Mouse (Mus musculus) limb, embryonic 10.5 days (tissue): ENCODE results near the gene Lama2. TPM values are rescaled to one million over a fixed set of nuclear protein-coding genes. Genes with fewer than 3 reads are reported as not detected.
A peak's percentile ranks its signal among the peaks of the same experiment; 100 is the strongest.

Experiments
- DNase-seq: peaks from one replicate; pipeline ENCODE4 v3.0.0-alpha.2; 2017; ENCODE audit warnings: low spot score
- H3K27ac ChIP-seq: fragments of 300-500 bp; sonication (generic); 2 replicates; pipeline ENCODE4 v1.5.1; 2016; ENCODE audit warnings: mild to moderate bottlenecking
- H3K27me3 ChIP-seq: fragments of 300-500 bp; sonication (generic); 2 replicates; pipeline ENCODE4 v1.6.1; 2016; ENCODE audit warnings: low read depth, mild to moderate bottlenecking; ENCODE audit not compliant: poor library complexity, severe bottlenecking
- H3K36me3 ChIP-seq: fragments of 300-500 bp; sonication (generic); 2 replicates; pipeline ENCODE4 v1.6.1; 2016; ENCODE audit warnings: mild to moderate bottlenecking, moderate library complexity
- H3K4me1 ChIP-seq: fragments of 300-500 bp; sonication (generic); 2 replicates; pipeline ENCODE4 v1.6.1; 2016
- H3K4me3 ChIP-seq: fragments of 300-500 bp; sonication (generic); 2 replicates; pipeline ENCODE4 v1.5.1; 2016; ENCODE audit warnings: mild to moderate bottlenecking, moderate library complexity
- H3K9me3 ChIP-seq: fragments of 300-500 bp; sonication (generic); replicated peaks from 2 replicates; pipeline ENCODE4 v1.6.1; 2016; ENCODE audit warnings: mild to moderate bottlenecking
- WGBS: fragments of 180-500 bp; shearing (Covaris S2); methylation state at CpG from one replicate; pipeline ENCODE4 v1.1.7; 2016; 5-methylcytosine and 5-hydroxymethylcytosine counted together
- polyA plus RNA-seq: library from polyadenylated mRNA; unstranded; fragments of >200 nt; fragmentation: Nextera tagmentation; extraction: Ambion mirVana; gene quantifications from 2 replicates; pipeline ENCODE4 v1.2.1, GENCODE M21; 2016

Gene Lama2
- 6.3 and 9.2 TPM in 2 replicates for polyA plus RNA-seq

DNA sequence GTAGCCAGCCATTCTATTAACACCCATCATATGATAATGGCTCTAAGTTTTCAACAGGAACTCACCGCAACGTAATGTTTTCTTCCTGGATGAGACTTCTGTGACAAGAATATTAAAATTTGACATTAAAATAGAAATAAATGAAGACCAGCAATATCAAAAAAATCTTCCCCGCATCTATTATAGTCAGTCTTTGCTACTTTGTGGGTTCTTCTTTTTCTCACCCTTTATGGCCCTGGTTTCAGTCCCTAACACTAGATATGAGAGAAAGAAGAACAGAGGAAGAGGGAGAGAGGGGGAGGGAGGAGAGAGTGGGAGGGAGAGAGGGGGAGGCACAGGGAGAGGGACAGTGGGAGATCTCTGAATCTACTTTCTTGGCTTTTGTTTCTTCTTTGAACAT, at the start of gene Lama2:
Lama2 (minus strand) TSS at position 101 of the 400 bp plus-strand sequence.
- 93% methylated on average over 3 of the region's 3 CpGs for WGBS
- no peak within 1 kb of the TSS for H3K27ac ChIP-seq
- H3K4me3 ChIP-seq = no peak within 1 kb of the TSS
- H3K4me1 ChIP-seq = peaks cover 13% of the 10 kb centered on the region
- H3K36me3 ChIP-seq = no peaks in the 10 kb centered on the region
- no peak for DNase-seq
- no peaks in the 10 kb centered on the region for H3K27me3 ChIP-seq
- no peaks in the 10 kb centered on the region for H3K9me3 ChIP-seq

- no peak for DNase-seq
- Histone ChIP-seq H3K4me3 (no peak overlapping the region), H3K27me3 (no peaks in the 10 kb centered on the region), H3K4me1 (no peaks in the 10 kb centered on the region), H3K9me3 (no peaks in the 10 kb centered on the region), H3K36me3 (no peaks in the 10 kb centered on the region), H3K27ac (no peak overlapping the region)
- WGBS = 88% methylated on average over 1 of the region's 1 CpGs
These were observed 44.8 kb upstream of the Lama2 start for GRCm38 (mm10) chr10:27664391-27664790.

DNA sequence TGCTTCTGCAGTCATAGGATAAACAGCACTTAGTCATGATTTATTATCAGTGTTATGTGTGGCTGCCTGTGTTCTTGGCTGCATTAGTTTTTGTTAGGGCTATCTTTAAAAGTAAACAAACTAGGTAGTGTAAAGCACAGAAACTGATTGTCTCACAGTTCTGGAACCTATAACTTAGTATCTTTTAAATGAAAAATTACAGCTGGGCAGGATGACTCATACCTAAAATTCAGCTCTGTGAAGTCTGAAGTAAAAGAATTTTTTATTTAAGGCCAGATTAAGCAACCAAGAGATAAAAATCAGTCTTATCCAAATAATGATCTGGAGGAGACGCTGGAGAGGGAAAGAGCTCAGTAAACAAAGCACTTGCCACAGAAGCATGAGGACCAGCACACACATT, 43.8 kb upstream of the Lama2 start:
- WGBS = 63% methylated on average over 1 of the region's 1 CpGs
- DNase-seq = no peak
- Histone ChIP-seq H3K4me1 (peaks cover under 1% of the 10 kb centered on the region; the same call in 1 of the 2 replicates), H3K36me3 (no peaks in the 10 kb centered on the region), H3K4me3 (no peak overlapping the region), H3K9me3 (no peaks in the 10 kb centered on the region), H3K27me3 (no peaks in the 10 kb centered on the region), H3K27ac (no peak overlapping the region)

DNA sequence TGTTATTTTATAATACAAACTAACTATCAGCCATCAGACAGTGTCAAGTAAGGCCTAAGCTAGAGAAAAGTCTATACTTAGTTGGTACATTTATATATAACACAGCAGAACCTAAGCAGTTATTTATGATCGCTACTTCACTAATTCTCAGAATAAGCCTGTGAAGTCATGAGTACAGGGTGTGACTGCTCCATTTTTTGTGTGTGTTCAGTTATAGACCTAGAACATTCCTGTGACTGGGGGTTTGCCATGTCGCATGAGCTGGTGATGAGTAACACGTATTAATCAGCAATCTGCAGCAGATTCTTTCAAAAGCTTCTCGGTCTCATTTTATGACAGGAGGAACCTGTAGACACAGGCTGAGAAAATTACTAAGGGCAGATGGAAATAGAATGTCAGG, 34.6 kb upstream of the Lama2 start:
- Histone ChIP-seq H3K27ac (no peak overlapping the region), H3K36me3 (no peaks in the 10 kb centered on the region), H3K4me1 (peaks cover 5% of the 10 kb centered on the region; the same call in 1 of the 2 replicates), H3K27me3 (no peaks in the 10 kb centered on the region), H3K4me3 (no peak overlapping the region), H3K9me3 (no peaks in the 10 kb centered on the region)
- 92% methylated on average over 4 of the region's 4 CpGs for WGBS
- DNase-seq = no peak

DNA sequence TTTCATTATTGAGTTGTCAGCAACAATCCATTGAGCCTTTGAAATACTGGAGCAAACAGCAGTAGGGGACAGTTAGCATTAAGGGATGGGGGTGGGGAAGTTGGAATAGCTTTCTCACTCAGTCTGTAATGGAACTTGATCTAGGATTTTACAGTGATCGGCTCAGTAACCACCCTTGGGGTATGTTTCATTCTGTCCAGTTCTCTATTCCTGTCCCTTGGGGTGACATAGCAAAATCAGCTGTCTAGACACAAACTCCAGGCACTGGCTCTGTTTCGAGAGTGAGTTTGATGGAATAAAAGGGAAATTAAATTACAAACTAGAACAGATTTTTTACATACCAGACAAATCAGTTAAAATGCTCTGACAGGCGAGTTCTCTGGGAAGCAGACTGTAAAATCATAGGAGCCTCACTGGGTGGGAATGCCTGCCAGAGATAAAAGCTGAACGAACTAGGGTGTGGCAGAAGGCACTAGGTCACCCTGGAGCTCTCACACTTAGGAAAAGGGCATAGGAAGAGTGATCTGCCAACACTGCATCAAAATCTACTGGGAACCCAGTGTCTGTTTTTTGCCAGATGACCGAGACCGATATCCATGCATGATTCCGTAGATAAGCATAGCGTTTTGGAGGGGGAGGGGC, 33.3 kb upstream of the Lama2 start:
- H3K36me3 ChIP-seq = no peaks in the 10 kb centered on the region
- H3K4me1 ChIP-seq = no peaks in the 10 kb centered on the region
- WGBS = 67% methylated on average over 8 of the region's 8 CpGs
- no peaks in the 10 kb centered on the region for H3K27me3 ChIP-seq
- no peak overlapping the region for H3K4me3 ChIP-seq
- no peak overlapping the region for H3K27ac ChIP-seq
- no peak for DNase-seq
- no peaks in the 10 kb centered on the region for H3K9me3 ChIP-seq

- DNase-seq = no peak
- Histone ChIP-seq H3K9me3 (no peaks in the 10 kb centered on the region), H3K36me3 (no peaks in the 10 kb centered on the region), H3K27me3 (no peaks in the 10 kb centered on the region), H3K4me3 (no peak overlapping the region), H3K4me1 (no peaks in the 10 kb centered on the region), H3K27ac (no peak overlapping the region)
- WGBS = 66% methylated on average over 2 of the region's 2 CpGs
These were observed 16.2 kb upstream of the Lama2 start for GRCm38 (mm10) chr10:27635721-27636120.

- no peaks in the 10 kb centered on the region for H3K27me3 ChIP-seq
- H3K4me3 ChIP-seq = no peak overlapping the region
- WGBS = 87% methylated on average over 4 of the region's 4 CpGs
- DNase-seq = no peak
- H3K36me3 ChIP-seq = no peaks in the 10 kb centered on the region
- H3K27ac ChIP-seq = no peak overlapping the region
- H3K9me3 ChIP-seq = no peaks in the 10 kb centered on the region
- no peaks in the 10 kb centered on the region for H3K4me1 ChIP-seq
These were observed 11.4 kb upstream of the Lama2 start for GRCm38 (mm10) chr10:27631002-27631401.

DNA sequence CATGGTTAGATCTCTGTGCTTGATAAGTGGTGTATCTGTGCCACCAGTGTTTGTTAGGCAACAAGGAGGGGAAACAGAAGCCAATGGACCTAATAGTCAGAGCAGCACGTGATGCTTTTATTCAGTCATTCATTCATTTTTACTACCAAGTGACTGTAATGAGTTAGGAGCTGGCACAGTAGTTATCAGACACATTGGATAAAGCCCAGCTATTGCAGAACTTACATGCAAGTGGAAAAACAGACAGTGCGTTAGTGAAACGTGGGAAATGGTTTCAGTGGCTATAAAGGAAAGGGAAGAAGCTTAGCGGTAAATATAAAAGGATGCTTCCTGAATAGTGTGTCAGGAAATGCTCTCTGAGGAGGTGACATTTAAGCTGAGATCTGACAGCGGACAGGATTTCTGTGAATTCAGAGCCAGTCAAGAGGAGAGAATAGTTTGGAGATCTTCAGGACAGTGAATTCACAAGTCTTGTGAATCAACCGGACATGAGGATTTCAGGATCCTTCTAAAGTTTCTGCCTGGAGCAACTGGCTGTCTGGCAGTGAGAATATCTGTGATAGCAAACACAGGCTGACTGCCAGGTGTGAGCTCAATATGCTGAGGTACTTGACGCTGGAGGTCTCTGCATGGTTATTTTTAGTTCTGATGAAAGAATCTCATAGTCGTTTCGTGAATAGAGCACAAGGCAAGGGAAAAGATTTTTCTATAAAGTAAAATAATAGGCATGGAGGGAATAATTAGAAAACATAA, 2.3 kb upstream of the Lama2 start:
- H3K27me3 ChIP-seq = no peaks in the 10 kb centered on the region
- H3K4me1 ChIP-seq = peaks cover 6% of the 10 kb centered on the region
- no peaks in the 10 kb centered on the region for H3K36me3 ChIP-seq
- H3K9me3 ChIP-seq = no peaks in the 10 kb centered on the region
- no peak overlapping the region for H3K4me3 ChIP-seq
- 85% methylated on average over 9 of the region's 9 CpGs for WGBS
- H3K27ac ChIP-seq = no peak overlapping the region
- no peak for DNase-seq

GRCm38 (mm10) chr10:27617522-27618020, 2.0 kb downstream of the Lama2 start:
- no peak overlapping the region for H3K4me3 ChIP-seq
- H3K27me3 ChIP-seq = no peaks in the 10 kb centered on the region
- no peaks in the 10 kb centered on the region for H3K36me3 ChIP-seq
- H3K4me1 ChIP-seq = peaks cover 13% of the 10 kb centered on the region
- 0 out of 2 replicates have a peak overlapping the region, but pooled peaks have one; percentile 90 for H3K27ac ChIP-seq
- no peak for DNase-seq
- WGBS = 79% methylated on average over 4 of the region's 4 CpGs
- H3K9me3 ChIP-seq = no peaks in the 10 kb centered on the region

DNA sequence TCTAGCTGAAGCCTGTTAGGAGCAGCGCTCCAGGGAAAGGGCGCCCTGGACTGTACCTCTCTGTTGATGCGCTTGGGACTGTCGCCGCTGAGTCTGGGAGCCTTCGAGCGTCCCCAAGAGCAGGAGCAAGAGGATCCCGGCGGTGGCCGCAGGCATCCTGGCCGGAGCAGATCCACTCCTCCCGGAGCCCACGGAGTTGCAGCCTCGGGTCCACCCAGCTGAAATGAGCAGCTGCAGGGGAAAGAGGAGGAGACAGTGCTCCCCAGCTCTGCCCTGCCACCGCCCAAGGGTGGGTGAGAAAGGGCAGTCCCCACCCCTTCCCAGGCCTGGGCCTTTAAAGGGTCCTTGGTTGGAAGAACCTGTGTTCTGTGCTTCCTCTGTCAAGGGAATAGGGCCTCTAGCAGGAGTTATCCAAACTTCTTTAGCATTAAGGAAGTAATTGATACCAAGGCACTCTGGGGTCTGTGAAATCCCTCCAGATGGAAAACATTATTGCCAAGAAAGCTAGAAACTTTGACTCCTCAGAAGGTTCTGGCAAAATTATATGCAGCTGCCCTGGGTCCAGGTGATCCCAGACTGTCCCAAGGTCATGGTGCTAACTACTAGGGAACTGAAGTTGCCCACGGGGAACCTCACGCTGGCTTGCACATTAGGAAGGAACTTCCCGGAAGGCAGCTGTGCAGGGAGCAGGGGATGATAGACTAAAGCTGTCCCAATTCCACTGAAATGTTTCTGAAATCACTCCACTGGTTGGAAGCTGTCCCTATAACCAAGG, 2.7 kb downstream of the Lama2 start:
- Histone ChIP-seq H3K36me3 (no peaks in the 10 kb centered on the region), H3K9me3 (no peaks in the 10 kb centered on the region), H3K27ac (peak overlapping the region; percentile 90), H3K4me1 (peaks cover 13% of the 10 kb centered on the region), H3K27me3 (no peaks in the 10 kb centered on the region), H3K4me3 (peak overlapping the region; percentile 55)
- DNase-seq = peak; percentile 70
- WGBS = 5% methylated on average over 18 of the region's 18 CpGs

- H3K4me1 ChIP-seq = peaks cover 6% of the 10 kb centered on the region
- H3K36me3 ChIP-seq = no peaks in the 10 kb centered on the region
- no peaks in the 10 kb centered on the region for H3K27me3 ChIP-seq
- DNase-seq = no peak
- WGBS = 82% methylated on average over 3 of the region's 3 CpGs
- H3K27ac ChIP-seq = no peak overlapping the region
- H3K9me3 ChIP-seq = no peaks in the 10 kb centered on the region
- no peak overlapping the region for H3K4me3 ChIP-seq
These were observed 23.9 kb downstream of the Lama2 start for GRCm38 (mm10) chr10:27595675-27596074.

GRCm38 (mm10) chr10:27533217-27533616, 86.3 kb downstream of the Lama2 start:
- no peak for DNase-seq
- Histone ChIP-seq H3K9me3 (no peaks in the 10 kb centered on the region), H3K27ac (no peak overlapping the region), H3K4me1 (no peaks in the 10 kb centered on the region), H3K27me3 (no peaks in the 10 kb centered on the region), H3K4me3 (no peak overlapping the region), H3K36me3 (no peaks in the 10 kb centered on the region)
- 76% methylated on average over 2 of the region's 2 CpGs for WGBS
